10 mouse cellular contexts compared by ENCODE assay signal in the genomic region with DNA sequence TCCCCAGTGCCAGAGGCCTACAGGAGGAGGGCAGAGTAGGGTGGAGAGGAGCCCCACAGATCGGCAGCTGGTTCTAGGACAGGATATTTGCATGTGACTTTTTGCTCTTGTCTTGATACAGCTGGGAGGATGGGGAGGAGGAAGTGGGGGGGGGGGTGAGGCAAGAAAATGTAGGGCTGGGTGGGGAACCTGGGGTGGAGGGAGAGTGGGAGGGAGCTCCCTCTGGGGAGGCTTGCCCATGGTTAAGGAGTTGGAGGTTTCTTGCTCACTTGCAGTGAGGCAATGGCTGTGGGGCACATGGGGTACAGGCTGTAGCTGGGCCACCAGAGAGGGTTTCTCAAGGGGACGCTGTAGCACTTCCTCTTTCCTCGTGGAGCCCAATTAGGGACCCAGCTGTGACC. TPM values are rescaled to one million over a fixed set of nuclear protein-coding genes. Genes with fewer than 3 reads are reported as not detected.
DNase-seq lines count a peak whose midpoint lies in the region; ATAC-seq and TF ChIP-seq lines count a peak whose summit lies in the region.
"Had no signal": no experiment of that assay in that cellular context is flagged by ENCODE, and none has a peak within 500 bp of the region (broad histone marks: within the 10 kb centered on the region; RNA-seq: fewer than 3 reads in every experiment).

No protein-coding gene starts in this region.

- 48% methylated on average over 3 of the region's 3 CpGs for WGBS in stomach, embryonic 15.5 days
- WGBS in stomach, postnatal 0 days: 32% methylated on average over 3 of the region's 3 CpGs
- 41% methylated on average over 3 of the region's 3 CpGs for WGBS in kidney, adult 2 months

- H3K4me1 ChIP-seq in erythroblast, embryonic 14.5 days (ENCODE audit: control insufficient read depth): peaks cover 62% of the 10 kb centered on the region
- H3K4me1 ChIP-seq in stomach, embryonic 15.5 days: peaks cover 33% of the 10 kb centered on the region
- H3K4me1 ChIP-seq in stomach, postnatal 0 days (replicated peaks; ENCODE audit: control insufficient read depth, insufficient read depth): no peaks in the 10 kb centered on the region; the same call in 1 of the 2 replicates
- H3K4me1 ChIP-seq in kidney, adult 2 months (ENCODE audit: control insufficient read depth, insufficient read depth, low read length): peaks cover 5% of the 10 kb centered on the region; the same call in 1 of the 2 replicates

- no peak for TF ChIP-seq CTCF in stomach, postnatal 0 days (IDR thresholded peaks at IDR 0.05; ENCODE audit: low read depth)
- no peak for TF ChIP-seq CTCF in kidney, adult 2 months (conservative IDR thresholded peaks at IDR 0.05; ENCODE audit: insufficient read depth, insufficient read length, low read depth, low read length)

- no peak for TF ChIP-seq EP300 in stomach, postnatal 0 days (optimal IDR thresholded peaks at IDR 0.05)

- H3K9ac ChIP-seq in stomach, embryonic 15.5 days: no peak overlapping the region
- H3K9ac ChIP-seq in stomach, postnatal 0 days (ENCODE audit: low read length): no peak overlapping the region; the same call in 1 of the 2 replicates

- no peak for TF ChIP-seq POLR2A in kidney, adult 2 months (IDR thresholded peaks at IDR 0.05; ENCODE audit: low read depth, low read length)

- DNase-seq in stomach, postnatal 0 days (ENCODE audit: low spot score): no peak
- no peak for DNase-seq in frontal cortex, postnatal 36 days (ENCODE audit: low spot score in 2 of 2)
- no peak for DNase-seq in urinary bladder, adult 18-20 months (ENCODE audit: low spot score in 2 of 2)
- DNase-seq in kidney, adult 2 months: no peak

- no peak overlapping the region for H3K27ac ChIP-seq in stomach, embryonic 15.5 days
- H3K27ac ChIP-seq in stomach, postnatal 0 days (replicated peaks): no peak overlapping the region
- no peak overlapping the region for H3K27ac ChIP-seq in kidney, adult 2 months (ENCODE audit: insufficient read depth, low read depth, low read length)

- H3K4me2 ChIP-seq in stomach, embryonic 15.5 days: peak overlapping the region; percentile 83; the same call in 1 of the 2 replicates
- H3K4me2 ChIP-seq in stomach, postnatal 0 days (replicated peaks; ENCODE audit: low read depth): no peak overlapping the region

- no peaks in the 10 kb centered on the region for H3K9me3 ChIP-seq in erythroblast, embryonic 14.5 days (ENCODE audit: control insufficient read depth, low read length)
- no peaks in the 10 kb centered on the region for H3K9me3 ChIP-seq in stomach, embryonic 15.5 days
- H3K9me3 ChIP-seq in stomach, postnatal 0 days (ENCODE audit: control insufficient read depth, low read length): no peaks in the 10 kb centered on the region

- H3K36me3 ChIP-seq in erythroblast, embryonic 14.5 days (ENCODE audit: control insufficient read depth): peaks cover 60% of the 10 kb centered on the region
- peaks cover 24% of the 10 kb centered on the region for H3K36me3 ChIP-seq in stomach, embryonic 15.5 days
- H3K36me3 ChIP-seq in stomach, postnatal 0 days (ENCODE audit: control insufficient read depth, insufficient read depth, low read length): peaks cover 14% of the 10 kb centered on the region
- no peaks in the 10 kb centered on the region for H3K36me3 ChIP-seq in kidney, adult 2 months (ENCODE audit: control insufficient read depth, insufficient read depth, low read length)

- peaks cover 5% of the 10 kb centered on the region for H3K27me3 ChIP-seq in erythroblast, embryonic 14.5 days (ENCODE audit: control insufficient read depth)
- H3K27me3 ChIP-seq in stomach, embryonic 15.5 days (replicated peaks): no peaks in the 10 kb centered on the region
- no peaks in the 10 kb centered on the region for H3K27me3 ChIP-seq in stomach, postnatal 0 days (ENCODE audit: control insufficient read depth, insufficient read depth, low read length)
- no peaks in the 10 kb centered on the region for H3K27me3 ChIP-seq in kidney, adult 2 months (replicated peaks; ENCODE audit: control insufficient read depth, insufficient read depth, low read length)

- peak overlapping the region; percentile 97 for H3K4me3 ChIP-seq in erythroblast, embryonic 14.5 days (replicated peaks)
- H3K4me3 ChIP-seq in stomach, embryonic 15.5 days (replicated peaks): no peak overlapping the region
- H3K4me3 ChIP-seq in stomach, postnatal 0 days (ENCODE audit: low read depth, low read length): no peak overlapping the region
- no peak overlapping the region for H3K4me3 ChIP-seq in kidney, adult 2 months (ENCODE audit: insufficient read depth, low read depth, low read length)

- no peak for ATAC-seq in erythroblast, adult 5-6 weeks (replicated peaks; ENCODE audit: low FRiP score, poor library complexity, severe bottlenecking)
- no peak for ATAC-seq in stomach, embryonic 15.5 days (ENCODE audit: insufficient read depth, low FRiP score, low read depth)
- ATAC-seq in stomach, postnatal 0 days (ENCODE audit: low FRiP score, low TSS enrichment): no peak
- ATAC-seq in megakaryocyte, adult 5-6 weeks (ENCODE audit: poor library complexity, severe bottlenecking): peak; percentile 61

RNA-seq across cellular contexts. Expression of gene Grk6, which starts 2.7 kb away (rescaled TPM):
- polyA plus RNA-seq in erythroblast, embryonic 14.5 days (2012): 9.5 and 10.2 TPM in 2 replicates
- 24.2 and 25.2 TPM in 2 replicates for total RNA-seq in erythroblast, adult 5-6 weeks (2015; ENCODE audit: low replicate concordance)
- total RNA-seq in erythroblast, adult 5-6 weeks (2017; ENCODE audit: low replicate concordance): 33.4 and 38.2 TPM in 2 replicates
- 39.1 and 40.7 TPM in 2 replicates for polyA plus RNA-seq in stomach, embryonic 15.5 days (2015; fragmentation: Nextera tagmentation; extraction: Ambion mirVana)
- 17.7 and 19.0 TPM in 2 replicates for polyA plus RNA-seq in stomach, postnatal 0 days (2015; fragmentation: Nextera tagmentation; extraction: Ambion mirVana)
- total RNA-seq in megakaryocyte, adult 5-6 weeks (2015): 87.3 and 89.9 TPM in 2 replicates
- total RNA-seq in megakaryocyte, adult 5-6 weeks (2017): 144 and 155 TPM in 2 replicates
- polyA plus RNA-seq in kidney, adult 2 months (2012; rRNA removed): 23.4 and 27.4 TPM in 2 replicates

RNA-seq across cellular contexts. Expression of gene Prr7, which starts 16.5 kb away (rescaled TPM):
- polyA plus RNA-seq in erythroblast, embryonic 14.5 days (2012): 0.08 and 0.23 TPM in 2 replicates
- total RNA-seq in erythroblast, adult 5-6 weeks (2015; ENCODE audit: low replicate concordance): not detected in 2 replicates
- not detected in 2 replicates for total RNA-seq in erythroblast, adult 5-6 weeks (2017; ENCODE audit: low replicate concordance)
- 0.72 and 0.85 TPM in 2 replicates for polyA plus RNA-seq in stomach, embryonic 15.5 days (2015; fragmentation: Nextera tagmentation; extraction: Ambion mirVana)
- 0.13 and 0.28 TPM in 2 replicates for polyA plus RNA-seq in stomach, postnatal 0 days (2015; fragmentation: Nextera tagmentation; extraction: Ambion mirVana)
- total RNA-seq in megakaryocyte, adult 5-6 weeks (2015): 1.1 and 1.2 TPM in 2 replicates
- total RNA-seq in megakaryocyte, adult 5-6 weeks (2017): 1.4 and 1.8 TPM in 2 replicates
- 0.64 and 0.81 TPM in 2 replicates for polyA plus RNA-seq in kidney, adult 2 months (2012; rRNA removed)
- total RNA-seq: liver, adult 2 months had no signal

RNA-seq across cellular contexts. Expression of gene F12, which starts 20.9 kb away (rescaled TPM):
- polyA plus RNA-seq in erythroblast, embryonic 14.5 days (2012): 0.09 and 0.25 TPM in 2 replicates
- total RNA-seq in erythroblast, adult 5-6 weeks (2015; ENCODE audit: low replicate concordance): not detected in 2 replicates
- total RNA-seq in erythroblast, adult 5-6 weeks (2017; ENCODE audit: low replicate concordance): not detected in 2 replicates
- polyA plus RNA-seq in stomach, embryonic 15.5 days (2015; fragmentation: Nextera tagmentation; extraction: Ambion mirVana): 2.5 and 6.8 TPM in 2 replicates
- 0.41 and 0.68 TPM in 2 replicates for polyA plus RNA-seq in stomach, postnatal 0 days (2015; fragmentation: Nextera tagmentation; extraction: Ambion mirVana)
- total RNA-seq in megakaryocyte, adult 5-6 weeks (2015): 0.13 and 0.21 TPM in 2 replicates
- total RNA-seq in megakaryocyte, adult 5-6 weeks (2017): not detected in 2 replicates
- polyA plus RNA-seq in kidney, adult 2 months (2012; rRNA removed): 0.03 and 0.07 TPM in 2 replicates
- polyA plus RNA-seq: heart, embryonic 14.5 days had no signal

RNA-seq across cellular contexts. Expression of gene Pfn3, which starts 32.5 kb away (rescaled TPM):
- polyA plus RNA-seq in erythroblast, embryonic 14.5 days (2012): not detected in 2 replicates
- total RNA-seq in erythroblast, adult 5-6 weeks (2015; ENCODE audit: low replicate concordance): not detected in 2 replicates
- not detected in 2 replicates for total RNA-seq in erythroblast, adult 5-6 weeks (2017; ENCODE audit: low replicate concordance)
- polyA plus RNA-seq in stomach, embryonic 15.5 days (2015; fragmentation: Nextera tagmentation; extraction: Ambion mirVana): not detected in 2 replicates
- polyA plus RNA-seq in stomach, postnatal 0 days (2015; fragmentation: Nextera tagmentation; extraction: Ambion mirVana): not detected in 2 replicates
- total RNA-seq in megakaryocyte, adult 5-6 weeks (2015): not detected in 2 replicates
- not detected in 2 replicates for total RNA-seq in megakaryocyte, adult 5-6 weeks (2017)
- not detected in 2 replicates for polyA plus RNA-seq in kidney, adult 2 months (2012; rRNA removed)
- total RNA-seq: liver, adult 2 months had no signal
- polyA plus RNA-seq: heart, embryonic 14.5 days; liver, adult 2 months had no signal

RNA-seq across cellular contexts. Expression of gene Dbn1, which starts 40.4 kb away (rescaled TPM):
- polyA plus RNA-seq in erythroblast, embryonic 14.5 days (2012): 0.05 and 0.06 TPM in 2 replicates
- total RNA-seq in erythroblast, adult 5-6 weeks (2015; ENCODE audit: low replicate concordance): 0.42 TPM in 1 of 2 replicates, not detected in the other
- total RNA-seq in erythroblast, adult 5-6 weeks (2017; ENCODE audit: low replicate concordance): not detected in 2 replicates
- polyA plus RNA-seq in stomach, embryonic 15.5 days (2015; fragmentation: Nextera tagmentation; extraction: Ambion mirVana): 110 and 115 TPM in 2 replicates
- polyA plus RNA-seq in stomach, postnatal 0 days (2015; fragmentation: Nextera tagmentation; extraction: Ambion mirVana): 39.3 and 40.4 TPM in 2 replicates
- 0.18 TPM in 1 of 2 replicates, not detected in the other for total RNA-seq in megakaryocyte, adult 5-6 weeks (2015)
- 0.57 and 2.9 TPM in 2 replicates for total RNA-seq in megakaryocyte, adult 5-6 weeks (2017)
- polyA plus RNA-seq in kidney, adult 2 months (2012; rRNA removed): 16.9 and 21.0 TPM in 2 replicates
